Mouse (Mus musculus) stomach, embryonic 16.5 days (tissue): Measurements from ENCODE around the gene Yap1. TPM values are rescaled to one million over a fixed set of nuclear protein-coding genes. Genes with fewer than 3 reads are reported as not detected.

ENCODE experiments used
- ATAC-seq: fragments of 200-750 bp; cut with Nextera tagmentation; 2 replicates; pipeline ENCODE4 v1.8.0; 2017; ENCODE audit warnings: moderate number of reproducible peaks, moderate TSS enrichment; ENCODE audit not compliant: insufficient read depth, low FRiP score
- H3K27ac ChIP-seq: fragments of 300-500 bp; sonication (generic); 2 replicates; pipeline ENCODE4 v1.5.1; 2014; ENCODE audit warnings: low read length
- H3K27me3 ChIP-seq: fragments of 300-500 bp; sonication (generic); 2 replicates; pipeline ENCODE4 v1.6.1; 2014; ENCODE audit warnings: low read length, control low read depth, mixed read lengths; ENCODE audit not compliant: control insufficient read depth, insufficient read depth
- H3K36me3 ChIP-seq: fragments of 300-500 bp; sonication (generic); 2 replicates; pipeline ENCODE4 v1.6.1; 2014; ENCODE audit warnings: low read length; ENCODE audit not compliant: control insufficient read depth, insufficient read depth
- H3K4me1 ChIP-seq: fragments of 300-500 bp; sonication (generic); 2 replicates; pipeline ENCODE4 v1.6.1; 2014; ENCODE audit warnings: low read length, control low read depth, mixed read lengths; ENCODE audit not compliant: control insufficient read depth, insufficient read depth
- H3K4me2 ChIP-seq: fragments of 300-500 bp; sonication (generic); 2 replicates; pipeline ENCODE4 v1.6.1; 2014; ENCODE audit warnings: low read depth, low read length, mixed read lengths
- H3K4me3 ChIP-seq: fragments of 300-500 bp; sonication (generic); replicated peaks from 2 replicates; pipeline ENCODE4 v1.5.1; 2014; ENCODE audit warnings: mild to moderate bottlenecking, low read length
- H3K9ac ChIP-seq: fragments of 300-500 bp; sonication (generic); 2 replicates; pipeline ENCODE4 v1.6.1; 2014; ENCODE audit warnings: low read length
- H3K9me3 ChIP-seq: fragments of 300-500 bp; sonication (generic); replicated peaks from 2 replicates; pipeline ENCODE4 v1.6.1; 2016; ENCODE audit warnings: low read length, control low read depth; ENCODE audit not compliant: control insufficient read depth
- WGBS: fragments of 180-500 bp; shearing (Covaris S2); extraction: QIAGEN DNeasy Blood & Tissue Kit; methylation state at CpG from one replicate; pipeline ENCODE4 v1.1.7; 2014; 5-methylcytosine and 5-hydroxymethylcytosine counted together
- polyA plus RNA-seq: library from polyadenylated mRNA; unstranded; fragments of >200 nt; fragmentation: Nextera tagmentation; extraction: Ambion mirVana; gene quantifications from 2 replicates; pipeline ENCODE4 v1.2.1, GENCODE M21; 2015

Yap1 gene
- polyA plus RNA-seq, 1 experiment from 2014 or later = 23.8 TPM

GRCm38 (mm10) chr9:7943796-7944462 lies 60.5 kb downstream of the Yap1 start:
- Histone ChIP-seq H3K36me3 (peaks cover 15% of the 10 kb centered on the region; the same call in 1 of the 2 replicates), H3K4me2 (no peak overlapping the region), H3K27ac (no peak overlapping the region), H3K4me1 (no peaks in the 10 kb centered on the region), H3K27me3 (no peaks in the 10 kb centered on the region), H3K9me3 (no peaks in the 10 kb centered on the region), H3K4me3 (no peak overlapping the region), H3K9ac (no peak overlapping the region)
- no peak for ATAC-seq
- 76% methylated on average over 7 of the region's 7 CpGs for WGBS

GRCm38 (mm10) chr9:7942701-7943100 lies 61.7 kb downstream of the Yap1 start:
- 91% methylated on average over 8 of the region's 8 CpGs for WGBS
- no peak overlapping the region for H3K4me2 ChIP-seq
- no peak overlapping the region for H3K4me3 ChIP-seq
- no peak overlapping the region for H3K27ac ChIP-seq
- H3K9me3 ChIP-seq = no peaks in the 10 kb centered on the region
- H3K9ac ChIP-seq = no peak overlapping the region
- H3K36me3 ChIP-seq = peaks cover 8% of the 10 kb centered on the region; the same call in 1 of the 2 replicates
- no peaks in the 10 kb centered on the region for H3K4me1 ChIP-seq
- H3K27me3 ChIP-seq = no peaks in the 10 kb centered on the region
- no peak for ATAC-seq

DNA sequence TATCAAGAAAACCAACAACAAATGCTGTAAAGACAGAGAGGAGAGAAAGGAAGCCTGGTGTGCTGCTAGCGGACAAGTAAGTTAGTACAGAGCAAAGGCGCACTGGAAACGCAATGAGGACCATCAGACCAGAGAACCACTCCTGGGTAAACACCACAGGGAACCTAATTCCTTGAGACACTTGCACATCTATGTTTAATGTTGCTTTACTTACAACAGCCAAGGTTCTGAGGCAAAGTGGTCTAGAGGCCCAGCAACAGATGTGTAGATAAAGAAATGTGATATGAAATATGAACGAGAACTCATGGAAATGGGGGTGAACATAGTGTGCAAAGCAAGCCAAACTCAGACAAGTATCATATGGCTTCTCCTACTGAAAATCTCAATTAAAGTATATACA lies 64.3 kb downstream of the Yap1 start:
- WGBS = 89% methylated on average over 4 of the region's 4 CpGs
- peaks cover 18% of the 10 kb centered on the region for H3K36me3 ChIP-seq

GRCm38 (mm10) chr9:7934419-7934818 lies 70.0 kb downstream of the Yap1 start:
- Histone ChIP-seq H3K4me3 (no peak overlapping the region), H3K9ac (no peak overlapping the region), H3K36me3 (peaks cover 61% of the 10 kb centered on the region), H3K9me3 (peaks cover 13% of the 10 kb centered on the region; the same call in 1 of the 2 replicates), H3K27me3 (no peaks in the 10 kb centered on the region), H3K4me2 (no peak overlapping the region), H3K4me1 (no peaks in the 10 kb centered on the region), H3K27ac (no peak overlapping the region)
- WGBS = 95% methylated on average over 10 of the region's 10 CpGs
- no peak for ATAC-seq

More for the DNA sequence above, 64.3 kb downstream of the Yap1 start:
- no peaks in the 10 kb centered on the region for H3K9me3 ChIP-seq
- no peak overlapping the region for H3K4me2 ChIP-seq
- H3K27me3 ChIP-seq = no peaks in the 10 kb centered on the region
- no peaks in the 10 kb centered on the region for H3K4me1 ChIP-seq
- H3K27ac ChIP-seq = no peak overlapping the region
- no peak overlapping the region for H3K4me3 ChIP-seq
- ATAC-seq = no peak
- H3K9ac ChIP-seq = no peak overlapping the region

DNA sequence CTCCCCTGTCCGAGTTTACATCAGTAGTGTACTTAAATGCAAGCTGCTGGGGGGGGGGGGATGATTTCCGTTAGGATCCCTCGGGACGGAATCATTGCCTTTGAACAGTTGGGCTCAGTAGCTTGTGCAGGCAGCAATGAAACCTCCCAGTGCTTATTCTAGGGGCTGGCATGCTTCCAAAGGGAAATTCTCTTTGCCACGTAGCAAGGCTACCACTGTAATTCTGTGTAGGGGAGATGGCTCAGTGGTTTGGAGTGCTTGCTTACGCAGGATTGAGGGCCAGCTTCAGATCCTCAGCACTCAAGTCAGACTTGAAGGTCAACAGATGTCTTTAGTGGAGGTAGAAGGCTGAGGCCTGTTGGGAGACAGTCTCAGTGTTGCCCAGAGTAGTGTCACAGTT lies 74.8 kb downstream of the Yap1 start:
- Histone ChIP-seq H3K4me2 (no peak overlapping the region), H3K4me3 (no peak overlapping the region), H3K9me3 (peaks cover 13% of the 10 kb centered on the region; the same call in 1 of the 2 replicates), H3K27me3 (no peaks in the 10 kb centered on the region), H3K27ac (no peak overlapping the region), H3K36me3 (peaks cover 42% of the 10 kb centered on the region), H3K9ac (no peak overlapping the region), H3K4me1 (no peaks in the 10 kb centered on the region)
- 52% methylated on average over 6 of the region's 6 CpGs for WGBS
- ATAC-seq = no peak

- no peak overlapping the region for H3K4me2 ChIP-seq
- H3K9ac ChIP-seq = no peak overlapping the region
- no peaks in the 10 kb centered on the region for H3K27me3 ChIP-seq
- H3K36me3 ChIP-seq = peaks cover 39% of the 10 kb centered on the region
- H3K9me3 ChIP-seq = peaks cover 13% of the 10 kb centered on the region; the same call in 1 of the 2 replicates
- 78% methylated on average over 3 of the region's 3 CpGs for WGBS
- no peak for ATAC-seq
- no peaks in the 10 kb centered on the region for H3K4me1 ChIP-seq
- no peak overlapping the region for H3K27ac ChIP-seq
- H3K4me3 ChIP-seq = no peak overlapping the region
Observed at GRCm38 (mm10) chr9:7928866-7929265, 75.5 kb downstream of the Yap1 start.

- WGBS = 89% methylated on average over 3 of the region's 3 CpGs
- Histone ChIP-seq H3K9me3 (peaks cover 13% of the 10 kb centered on the region; the same call in 1 of the 2 replicates), H3K27ac (no peak overlapping the region), H3K4me1 (no peaks in the 10 kb centered on the region), H3K4me3 (no peak overlapping the region), H3K9ac (no peak overlapping the region), H3K4me2 (no peak overlapping the region), H3K36me3 (peaks cover 35% of the 10 kb centered on the region), H3K27me3 (no peaks in the 10 kb centered on the region)
- ATAC-seq = no peak
Observed at GRCm38 (mm10) chr9:7928207-7928793, 76.1 kb downstream of the Yap1 start.

- H3K9me3 ChIP-seq = no peaks in the 10 kb centered on the region
- H3K4me3 ChIP-seq = no peak overlapping the region
- WGBS = 64% methylated on average over 8 of the region's 8 CpGs
- peak overlapping the region; percentile 57 for H3K9ac ChIP-seq
- peak overlapping the region; percentile 58 for H3K4me2 ChIP-seq
- no peaks in the 10 kb centered on the region for H3K4me1 ChIP-seq
- no peaks in the 10 kb centered on the region for H3K27me3 ChIP-seq
- no peak for ATAC-seq
- H3K27ac ChIP-seq = 0 out of 2 replicates have a peak overlapping the region, but pooled peaks have one; percentile 33
- no peaks in the 10 kb centered on the region for H3K36me3 ChIP-seq
Observed at GRCm38 (mm10) chr9:7914925-7915324, 89.5 kb downstream of the Yap1 start.

DNA sequence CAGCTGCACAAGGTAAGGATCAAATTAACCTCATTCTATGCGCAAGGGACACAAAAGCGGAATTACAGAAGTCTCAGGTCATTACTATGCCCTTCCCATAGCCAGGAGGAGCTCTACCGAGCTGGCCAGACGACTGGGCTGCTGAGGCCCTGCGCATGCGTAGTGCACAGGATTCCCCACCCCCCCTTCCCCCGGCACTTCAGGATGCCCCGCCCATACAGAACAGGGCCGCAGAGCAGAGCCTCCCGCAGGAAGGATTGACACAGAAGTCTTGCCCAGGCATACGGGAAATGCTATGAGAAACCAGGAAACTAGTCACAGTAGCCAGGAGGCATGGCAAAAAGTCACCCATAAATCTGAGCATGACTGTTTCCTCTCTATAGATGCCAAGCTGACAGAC lies 89.9 kb downstream of the Yap1 start:
- peak overlapping the region; percentile 57 for H3K9ac ChIP-seq
- 0 out of 2 replicates have a peak overlapping the region, but pooled peaks have one; percentile 33 for H3K27ac ChIP-seq
- peak; percentile 95 for ATAC-seq

More for the DNA sequence above, 89.9 kb downstream of the Yap1 start:
- Histone ChIP-seq H3K27me3 (no peaks in the 10 kb centered on the region), H3K36me3 (no peaks in the 10 kb centered on the region), H3K4me2 (peak overlapping the region; percentile 58), H3K4me3 (peak overlapping the region; percentile 23), H3K9me3 (no peaks in the 10 kb centered on the region; the same call in 1 of the 2 replicates), H3K4me1 (no peaks in the 10 kb centered on the region)
- 6% methylated on average over 11 of the region's 11 CpGs for WGBS
